Mouse (Mus musculus) thymus, adult 2 months (tissue): ENCODE data around the gene Adprhl2.

Source experiments
- CTCF ChIP-seq: fragments of 200-500 bp; IDR thresholded peaks from 2 replicates; pipeline ENCODE4 v1.5.1; 2012; ENCODE audit warnings: mild to moderate bottlenecking, control low read depth, low read length, moderate library complexity, borderline replicate concordance; ENCODE audit not compliant: control insufficient read depth, poor library complexity, insufficient read depth; ENCODE audit errors: extremely low read depth
- POLR2A ChIP-seq: fragments of 200-500 bp; IDR thresholded peaks from 2 replicates; pipeline ENCODE4 v1.6.1; 2012; ENCODE audit warnings: mild to moderate bottlenecking, low read length, control low read depth, moderate library complexity; ENCODE audit not compliant: control insufficient read depth, poor library complexity, insufficient read depth; ENCODE audit errors: extremely low read depth

GRCm38 (mm10) chr4:126303877-126304276 lies 17.6 kb downstream of the Adprhl2 start:
- TF ChIP-seq CTCF: no peak
- TF ChIP-seq POLR2A: no peak
